Mouse (Mus musculus) cerebellum, postnatal 36 days (tissue): Measurements from ENCODE around the gene Itih1.

Source experiments
- DNase-seq, 2 experiments: peaks; one replicate each; pipeline ENCODE4 v3.0.0; 2021 to 2022; ENCODE audit warnings: mixed read lengths in 2 of 2

Itih1 gene

GRCm38 (mm10) chr14:30943038-30943437 is at the start of gene Itih1:
Gene Itih1, minus strand, starts transcription at chr14:30943289.
- no peak for DNase-seq

- no peak for DNase-seq
Measured at GRCm38 (mm10) chr14:30976222-30976621, 33.1 kb upstream of the Itih1 start.

- DNase-seq: peak in 1 of 2 experiments; percentile 9
Measured at GRCm38 (mm10) chr14:30974204-30974603, 31.1 kb upstream of the Itih1 start.

GRCm38 (mm10) chr14:30960366-30960765 is 17.3 kb upstream of the Itih1 start:
- DNase-seq: no peak

DNA sequence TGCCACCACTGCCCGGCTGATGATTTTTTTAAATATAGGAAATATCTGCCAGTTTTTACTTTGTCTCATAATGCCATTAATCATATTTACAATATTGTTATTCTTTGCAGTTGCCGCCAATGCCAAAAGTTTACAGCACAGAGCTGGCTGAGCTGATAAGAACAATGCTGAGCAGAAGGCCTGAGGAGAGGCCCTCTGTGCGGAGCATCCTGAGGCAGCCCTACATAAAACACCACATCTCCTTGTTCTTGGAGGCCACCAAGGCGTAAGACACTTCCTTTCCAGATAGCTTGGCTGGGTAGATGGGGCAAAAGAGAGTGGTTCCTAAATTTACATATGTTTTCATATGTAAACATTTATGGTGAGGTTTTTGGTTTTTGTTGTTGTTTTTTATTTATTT is 15.9 kb upstream of the Itih1 start:
- DNase-seq: no peak

DNA sequence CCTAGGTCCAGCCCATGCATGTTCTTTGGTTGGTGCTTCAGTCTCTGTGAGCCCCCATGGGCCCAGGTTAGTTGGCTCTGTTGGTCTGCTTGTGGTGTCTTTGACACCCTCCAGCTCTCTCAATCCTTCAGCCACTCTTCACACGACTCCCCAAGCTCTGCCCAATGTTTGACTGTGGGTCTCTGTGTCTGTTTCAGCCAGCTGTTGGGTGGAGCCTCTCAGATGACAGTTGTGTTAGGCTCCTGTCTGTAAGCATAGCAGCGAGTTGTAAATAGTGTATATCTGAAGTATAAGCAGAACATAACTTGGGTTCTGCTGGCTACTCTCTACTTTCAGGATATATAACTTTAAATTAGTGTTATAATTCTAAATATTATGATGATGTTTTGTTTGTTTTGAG is 15.4 kb upstream of the Itih1 start:
- no peak for DNase-seq

GRCm38 (mm10) chr14:30951154-30951825 is 8.2 kb upstream of the Itih1 start, which contains the start of gene Nek4:
Gene Nek4, plus strand, starts transcription at chr14:30951377.
- peak; percentile 95 to 96 for DNase-seq

- DNase-seq: no peak
Measured at GRCm38 (mm10) chr14:30949986-30950385, 6.9 kb upstream of the Itih1 start.

DNA sequence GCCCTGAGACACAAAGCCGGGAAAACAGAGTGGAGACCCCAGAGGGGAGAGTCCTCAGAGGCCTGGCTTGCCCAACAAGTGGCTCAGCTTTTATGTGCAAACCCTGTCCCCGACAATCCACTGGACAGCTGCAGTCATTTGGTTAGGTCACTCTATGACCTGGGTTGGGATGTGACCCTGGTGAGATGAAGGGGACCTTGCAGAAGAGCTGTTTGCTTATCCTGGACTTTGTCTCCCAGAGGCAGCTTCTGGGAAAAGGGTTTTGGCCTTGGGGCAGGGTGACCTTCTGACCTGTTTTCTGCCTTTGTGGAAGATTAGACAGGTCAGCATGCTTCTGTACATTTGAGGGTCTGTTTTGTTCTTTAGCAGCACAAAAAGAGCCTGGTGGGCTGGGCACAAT is 1.7 kb upstream of the Itih1 start:
- no peak for DNase-seq

- peak; percentile 24 to 41 for DNase-seq
Measured at GRCm38 (mm10) chr14:30943860-30944674, 978 bp upstream of the Itih1 start.

GRCm38 (mm10) chr14:30942254-30942653 is 835 bp downstream of the Itih1 start:
- no peak for DNase-seq

- no peak for DNase-seq
Measured at GRCm38 (mm10) chr14:30933351-30933750, 9.7 kb downstream of the Itih1 start.

GRCm38 (mm10) chr14:30930386-30930785 is 12.7 kb downstream of the Itih1 start:
- no peak for DNase-seq

DNA sequence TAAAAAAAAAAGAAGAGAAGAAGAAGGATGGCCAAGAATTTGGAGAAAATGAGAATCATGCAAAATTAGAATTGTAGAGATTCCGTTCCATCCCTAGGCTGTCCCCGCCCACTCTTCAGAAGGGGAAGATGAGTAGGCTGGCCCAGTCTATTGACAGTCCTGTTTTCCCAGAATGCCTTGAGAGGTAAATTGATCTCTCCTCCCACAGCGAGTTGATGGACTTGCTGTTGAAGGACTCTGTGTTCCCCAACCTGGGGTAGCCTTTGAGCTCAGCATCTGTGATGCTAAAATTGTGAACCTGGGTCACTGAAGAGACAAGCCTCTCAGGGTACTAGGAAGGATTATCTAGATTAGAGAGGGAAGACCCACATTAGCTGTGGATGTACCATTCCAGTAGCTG is 17.6 kb downstream of the Itih1 start:
- DNase-seq: no peak

DNA sequence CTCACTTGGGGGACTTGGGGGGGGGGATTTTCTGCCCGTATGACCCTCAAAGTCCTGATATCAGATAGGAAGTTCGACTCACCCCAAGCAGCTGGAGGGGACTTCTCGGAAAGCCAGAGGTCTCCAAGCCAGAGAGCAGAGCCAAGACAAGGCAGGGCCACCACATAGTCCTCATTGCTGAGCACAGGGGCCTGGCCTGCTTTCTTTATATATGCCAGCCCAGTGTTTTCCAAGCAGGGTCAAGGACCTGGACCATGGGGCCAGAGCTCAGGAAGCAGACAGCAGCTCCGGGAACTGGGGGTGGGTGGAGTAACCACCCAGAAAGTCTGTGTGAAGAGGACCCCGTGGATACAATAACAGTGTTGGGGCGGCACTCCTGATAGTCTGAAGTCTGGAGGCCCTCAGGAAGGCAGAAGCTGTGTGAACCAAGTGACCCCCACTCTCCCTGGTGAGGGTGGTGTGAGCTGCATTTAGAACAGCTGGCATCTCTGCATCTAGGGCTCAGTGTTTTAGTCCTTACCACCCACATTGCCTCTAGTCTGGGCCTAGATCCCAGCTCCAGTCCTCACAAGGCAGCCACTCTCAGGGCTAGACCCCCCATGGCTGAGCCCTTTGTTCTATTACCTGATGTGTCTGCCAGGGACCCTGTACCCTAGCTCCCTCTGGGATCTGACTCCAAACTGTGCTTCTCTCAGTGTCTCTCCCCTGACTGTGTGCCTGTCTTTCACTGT is 19.5 kb downstream of the Itih1 start, which contains the start of gene Itih3:
Itih3 (minus strand) TSS at position 386 of the 731 bp plus-strand sequence.
- peak; percentile 3 to 14 for DNase-seq

DNA sequence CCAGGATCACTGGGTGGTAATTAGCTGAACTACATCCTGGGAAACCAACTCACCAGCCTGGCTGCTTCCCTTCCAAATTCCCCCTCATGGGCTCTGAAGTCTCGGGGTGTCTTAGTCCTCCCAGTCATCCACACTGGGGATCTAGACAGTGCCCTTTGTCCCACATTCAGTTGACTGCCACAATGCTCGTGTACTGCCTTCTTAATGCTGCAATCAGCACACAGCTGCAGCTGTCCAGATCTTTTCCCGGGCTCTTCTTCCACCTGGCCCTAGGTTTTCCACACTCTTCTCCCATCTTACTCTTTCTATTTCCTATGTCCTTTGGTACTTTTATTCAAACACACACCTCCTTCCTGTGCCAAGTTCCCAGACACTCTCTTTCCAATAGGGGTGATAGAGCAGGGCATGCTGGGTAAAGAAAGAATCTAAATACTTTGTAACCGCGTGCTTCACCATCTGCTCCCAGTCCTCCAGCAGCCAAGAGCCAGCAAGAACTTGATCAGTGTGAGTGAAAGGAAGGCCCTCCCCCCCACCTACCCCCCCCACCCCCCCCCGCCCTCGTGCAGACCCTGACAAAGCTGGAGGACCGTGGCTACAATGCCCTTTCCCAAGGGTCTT is 20.9 kb downstream of the Itih1 start:
- no peak for DNase-seq

- DNase-seq: no peak
Measured at GRCm38 (mm10) chr14:30916516-30916915, 26.6 kb downstream of the Itih1 start.

GRCm38 (mm10) chr14:30913404-30913803 is 29.7 kb downstream of the Itih1 start:
- DNase-seq: no peak

DNA sequence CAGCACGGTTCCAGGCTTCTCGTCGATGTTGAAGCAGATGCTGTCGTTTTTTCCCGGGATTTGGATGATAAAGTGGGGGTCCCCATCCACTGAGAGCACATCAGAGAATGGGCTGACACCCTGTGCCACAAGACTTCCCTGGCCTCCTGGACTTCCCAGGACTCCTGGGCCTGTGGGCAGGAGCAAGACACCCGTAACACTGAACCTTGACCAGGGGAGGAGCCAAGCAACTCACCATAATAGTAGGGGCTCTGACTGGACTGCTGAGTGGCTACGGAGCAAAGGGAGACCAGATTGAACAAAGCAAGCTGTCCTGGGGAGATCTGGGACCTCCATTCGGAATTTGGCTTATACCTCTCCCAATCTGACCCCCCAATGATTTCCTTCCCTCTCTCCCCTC is 30.4 kb downstream of the Itih1 start:
- DNase-seq: no peak

DNA sequence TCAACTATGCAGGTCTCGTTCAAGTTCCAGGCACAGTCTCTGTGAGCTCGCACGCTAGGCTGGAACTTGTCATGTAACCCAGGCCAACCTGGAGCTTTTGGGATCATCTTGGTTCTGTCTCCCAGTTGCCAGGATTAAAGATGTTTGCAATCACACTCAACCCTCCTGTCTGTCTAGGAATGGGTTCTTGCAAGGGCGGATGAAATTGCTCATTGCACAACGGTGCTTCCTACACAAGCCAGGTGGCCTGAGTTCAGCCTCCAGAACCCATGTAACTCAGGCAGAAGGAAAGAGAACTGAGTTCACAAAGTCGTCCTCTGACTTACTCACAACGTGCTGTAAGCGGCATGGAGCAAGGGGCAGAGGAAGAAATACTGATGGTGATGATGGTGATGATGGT is 31.9 kb downstream of the Itih1 start:
- DNase-seq: no peak

DNA sequence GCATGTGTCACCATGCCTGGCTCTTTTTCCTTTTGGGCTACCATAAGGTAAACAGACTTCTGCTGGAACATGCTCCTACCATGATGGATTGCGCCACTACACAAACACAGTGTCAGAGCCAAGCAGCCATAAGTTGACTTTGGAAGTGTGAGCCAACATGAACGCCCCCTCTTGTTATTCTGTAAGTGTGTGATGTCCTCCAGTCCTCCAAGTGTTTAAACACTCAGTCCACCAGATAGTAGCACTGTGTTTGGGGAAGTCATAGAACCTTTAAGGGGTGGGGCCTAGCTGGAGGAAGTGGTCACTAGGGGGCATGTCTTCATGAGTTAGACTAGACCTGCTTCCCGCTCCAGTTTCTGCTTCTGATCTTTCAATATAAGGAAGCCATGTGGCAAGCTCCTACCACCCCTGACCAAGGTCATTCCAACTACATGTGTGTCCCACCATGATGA is 35.2 kb downstream of the Itih1 start:
- no peak for DNase-seq

- DNase-seq: no peak
Measured at GRCm38 (mm10) chr14:30906001-30906400, 37.1 kb downstream of the Itih1 start.

GRCm38 (mm10) chr14:30904307-30904706 is 38.8 kb downstream of the Itih1 start:
- DNase-seq: no peak
